Mouse (Mus musculus) left cerebral cortex, adult 11 months (tissue): ENCODE results near the gene Ppp2r5c.

Experiments used
- DNase-seq: peaks from one replicate; pipeline ENCODE4 v3.0.0; 2022; ENCODE audit warnings: low spot score

The Ppp2r5c gene

DNA sequence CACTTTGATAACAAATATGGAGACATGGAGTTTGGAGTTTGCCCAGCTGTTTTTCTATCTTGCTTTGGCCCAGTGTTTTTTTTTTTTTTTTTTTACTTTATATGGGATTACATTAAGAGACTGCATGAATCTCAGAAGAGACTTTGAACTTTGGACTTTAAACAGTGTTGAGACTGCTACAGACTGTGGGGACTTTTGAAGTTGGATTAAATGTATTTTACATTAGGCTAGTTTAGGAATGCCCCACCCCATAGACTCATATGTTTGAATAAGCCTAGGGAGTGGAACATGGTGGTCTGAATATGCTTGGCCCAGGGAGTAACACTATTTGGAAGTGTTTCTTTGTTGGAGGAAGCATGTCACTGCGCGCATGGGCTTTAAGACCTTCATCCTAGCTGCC is 4.7 kb upstream of the Ppp2r5c start:
- no peak for DNase-seq

DNA sequence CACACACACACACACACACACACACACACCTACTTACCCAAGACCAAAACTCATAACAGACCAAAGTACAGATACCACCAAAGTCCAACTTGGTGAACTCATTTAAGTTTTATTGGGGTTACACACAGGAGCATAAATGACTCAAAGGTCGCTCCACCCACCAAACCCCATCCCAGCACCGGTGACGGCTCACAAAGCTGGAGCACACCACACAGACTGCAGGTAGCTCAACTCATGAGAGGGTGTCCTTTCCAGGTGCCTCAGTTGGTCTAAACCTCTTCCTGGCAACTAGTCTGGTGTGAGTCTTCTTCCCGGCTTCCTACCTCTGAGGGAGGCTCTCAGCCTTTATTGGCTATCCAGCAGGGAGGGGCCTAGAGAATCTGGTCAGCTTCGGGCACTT is 2.4 kb upstream of the Ppp2r5c start:
- DNase-seq, result no peak

DNA sequence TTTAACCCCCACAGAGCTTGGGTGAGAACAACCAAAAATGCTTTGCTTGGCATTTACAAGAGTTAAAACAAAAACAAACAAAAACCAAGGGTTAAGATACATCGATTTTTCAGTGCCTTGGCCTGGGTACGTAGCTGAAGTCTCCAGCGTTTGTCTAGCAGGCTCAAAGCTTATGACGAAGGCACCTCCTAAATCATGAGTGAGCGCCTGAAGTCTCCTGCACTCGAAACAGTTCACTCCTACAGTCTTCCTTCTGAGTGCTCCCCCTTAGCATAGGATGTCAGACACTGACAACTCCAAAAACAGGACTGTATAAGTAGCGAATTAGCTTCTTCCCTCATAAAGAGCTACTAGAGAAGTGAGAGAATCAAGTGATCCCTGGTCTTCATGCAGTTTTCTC is 1.1 kb upstream of the Ppp2r5c start:
- DNase-seq, result no peak

DNA sequence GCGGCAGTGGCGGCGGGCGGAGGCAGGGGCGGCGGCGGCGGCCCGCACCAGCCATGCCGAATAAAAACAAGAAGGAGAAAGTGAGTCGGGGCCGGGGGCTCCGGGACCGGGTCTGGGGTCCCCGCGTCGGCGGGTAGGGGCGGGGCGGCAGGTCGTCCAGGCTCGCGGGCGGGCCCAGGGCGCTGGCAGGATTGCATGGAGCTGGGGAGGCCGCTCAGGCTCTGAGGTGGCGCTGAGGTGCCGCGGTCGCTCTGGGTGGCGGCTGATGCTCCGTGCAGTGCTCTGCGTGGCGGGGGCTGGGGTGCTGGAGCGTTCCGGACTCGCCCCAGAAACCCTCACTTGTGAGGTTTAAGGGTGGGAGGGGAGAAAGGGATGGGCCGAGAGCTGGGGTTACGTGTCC is 386 bp downstream of the Ppp2r5c start:
- DNase-seq, result no peak

DNA sequence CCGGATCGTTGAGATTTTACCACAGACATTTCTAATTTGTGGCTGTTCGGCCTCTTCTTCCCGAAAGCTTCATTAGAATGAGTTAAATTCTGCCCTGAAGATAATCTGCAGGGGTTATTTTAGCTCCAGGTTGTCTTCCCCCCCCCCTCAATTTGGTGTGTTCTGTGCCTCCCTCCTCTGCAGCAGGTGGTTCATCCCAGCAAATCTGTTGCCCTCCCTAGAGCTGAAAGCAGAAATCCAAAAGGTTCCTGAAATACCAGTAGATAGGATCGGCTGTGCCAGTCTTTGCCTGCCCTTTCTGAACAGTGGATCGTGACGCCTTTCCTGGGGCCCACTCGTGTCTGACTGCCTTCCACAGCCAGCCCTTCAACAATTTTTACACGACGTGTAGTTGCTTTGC is 1.8 kb downstream of the Ppp2r5c start:
- DNase-seq, result no peak

DNA sequence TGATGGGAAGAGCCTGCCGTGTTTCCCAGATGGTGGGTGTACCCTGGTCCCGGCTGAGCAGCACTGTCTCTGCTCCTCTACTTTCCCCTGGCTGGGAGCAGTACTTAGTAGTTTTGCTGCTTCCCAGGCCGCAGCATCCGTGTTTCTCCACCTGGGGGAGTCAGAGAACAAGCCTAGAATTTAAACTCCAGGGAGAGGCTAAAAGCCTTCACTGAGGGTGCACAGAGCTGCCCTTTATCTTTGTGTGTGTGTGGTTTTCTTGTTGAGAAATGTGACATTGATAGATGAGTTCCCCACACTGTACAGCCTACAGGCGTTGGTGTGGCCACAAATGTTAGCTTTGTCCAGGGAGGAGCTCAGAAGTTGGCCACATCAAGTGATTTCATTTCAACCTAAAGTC is 7.3 kb downstream of the Ppp2r5c start:
- DNase-seq, result no peak

DNA sequence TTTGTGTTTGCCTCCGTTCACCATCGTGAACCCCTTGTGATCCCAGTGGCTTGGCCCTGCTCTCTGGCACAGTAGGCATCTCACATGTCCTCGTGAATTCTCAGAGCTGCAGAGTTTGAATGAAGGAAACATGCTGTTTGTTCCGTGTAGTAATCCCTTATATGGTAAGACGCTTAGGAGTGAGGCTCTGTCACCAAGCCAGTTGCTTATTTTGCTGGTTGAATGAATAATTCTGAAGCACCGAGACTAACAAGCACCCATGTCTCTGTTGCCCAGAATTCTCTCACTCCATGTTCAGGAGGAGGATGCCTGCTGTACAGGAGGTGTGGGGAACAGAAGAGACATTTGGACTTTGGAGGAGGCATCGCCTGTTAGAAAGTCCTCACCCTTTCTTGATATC is 9.1 kb downstream of the Ppp2r5c start:
- DNase-seq, result no peak

DNA sequence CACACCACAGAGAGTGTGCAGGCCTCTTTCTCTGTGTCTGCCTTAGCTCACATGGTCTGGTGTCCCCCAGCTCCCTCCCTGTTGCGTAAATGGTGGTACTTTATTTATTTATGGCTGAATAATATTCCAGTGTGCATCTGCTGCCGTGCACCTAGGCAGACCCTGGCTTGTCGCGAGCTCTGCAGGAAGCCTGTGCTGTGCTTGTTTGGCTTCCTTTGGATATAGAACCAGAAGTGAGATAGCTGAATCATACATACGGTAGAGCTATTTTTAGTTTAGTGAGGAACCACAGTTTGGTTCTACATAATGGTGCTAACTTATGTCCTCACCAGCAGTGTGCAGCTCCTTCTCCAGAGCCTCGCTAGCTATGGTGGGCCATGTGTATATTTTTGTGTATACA is 11.7 kb downstream of the Ppp2r5c start:
- DNase-seq, result peak; percentile 41

DNA sequence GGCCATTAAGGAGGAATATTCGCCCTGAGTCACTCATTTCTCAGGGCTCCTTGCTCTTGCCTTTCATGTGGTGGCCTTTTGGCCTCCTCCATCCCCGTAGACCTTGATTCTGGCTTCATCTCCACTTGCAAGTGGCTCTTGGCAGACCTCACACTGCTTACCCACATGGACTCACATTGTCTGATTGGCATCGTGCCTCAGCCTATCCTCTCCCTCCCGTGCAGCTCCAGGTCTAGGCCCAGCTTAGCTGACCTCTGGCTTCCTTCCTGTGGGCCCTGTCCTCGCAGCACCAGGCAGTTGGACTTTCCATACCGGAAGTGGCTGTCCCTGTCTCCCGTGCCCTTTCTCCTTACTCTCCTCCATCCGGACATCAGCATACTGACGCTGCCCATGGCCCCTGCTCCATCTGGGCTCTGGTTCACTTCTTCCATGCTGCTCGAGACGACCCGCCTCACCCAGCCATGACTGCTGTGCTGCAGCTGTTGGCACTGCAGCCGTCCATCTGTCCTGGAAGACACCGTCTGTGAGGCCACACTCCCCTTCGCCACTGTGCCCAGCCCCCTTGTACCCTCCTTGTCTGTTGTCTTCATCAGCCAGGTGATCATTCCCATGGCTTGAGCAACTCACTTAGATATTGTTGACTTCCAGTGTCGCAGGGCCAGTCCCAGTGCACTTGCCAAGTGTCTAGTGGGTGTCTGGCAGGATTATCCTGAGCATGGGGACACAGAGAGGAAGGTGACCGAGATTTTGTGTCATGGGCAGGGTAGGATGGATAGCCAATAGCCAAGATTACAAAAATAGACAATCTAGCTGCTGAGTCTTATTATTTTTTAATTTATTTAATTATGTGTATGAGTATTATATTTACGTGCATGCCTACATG is 13.7 kb downstream of the Ppp2r5c start:
- DNase-seq, result no peak

DNA sequence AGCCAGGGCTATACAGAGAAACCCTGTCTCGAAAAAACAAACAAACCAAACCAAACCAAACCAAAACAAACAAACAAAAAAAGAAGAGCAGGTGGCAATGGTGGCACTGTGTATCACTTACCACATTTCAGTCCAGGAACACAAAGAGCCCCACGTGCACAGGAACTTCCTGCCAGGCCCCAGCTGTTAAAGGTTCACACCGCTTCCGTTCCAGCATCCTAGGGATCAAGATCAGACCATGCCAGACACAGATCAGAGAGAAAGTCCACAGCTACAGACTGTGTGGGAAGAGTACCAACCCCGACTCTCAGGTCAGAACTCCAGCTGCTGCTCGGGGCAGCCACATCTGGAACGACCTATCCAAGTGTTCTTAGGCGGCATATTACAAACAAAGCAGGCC is 16.8 kb downstream of the Ppp2r5c start:
- no peak for DNase-seq

DNA sequence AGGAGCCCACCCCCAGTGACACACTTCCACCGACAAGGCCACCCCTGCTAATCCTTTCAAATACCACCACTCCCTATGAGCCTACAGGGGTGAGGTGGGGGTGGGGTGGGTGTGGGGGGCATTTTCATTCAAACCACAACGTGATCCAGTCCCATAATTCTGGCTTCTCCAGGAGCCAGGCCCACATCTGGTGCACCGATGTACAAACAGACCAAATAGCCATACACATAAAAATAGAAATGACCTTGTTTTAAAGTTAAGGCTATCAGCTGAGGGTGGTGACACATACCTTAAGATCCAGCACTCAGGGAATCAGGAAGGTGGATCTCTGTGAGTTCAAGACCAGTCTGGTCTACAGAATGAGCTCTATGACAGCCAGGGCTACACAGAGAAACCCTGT is 24.5 kb downstream of the Ppp2r5c start:
- no peak for DNase-seq

DNA sequence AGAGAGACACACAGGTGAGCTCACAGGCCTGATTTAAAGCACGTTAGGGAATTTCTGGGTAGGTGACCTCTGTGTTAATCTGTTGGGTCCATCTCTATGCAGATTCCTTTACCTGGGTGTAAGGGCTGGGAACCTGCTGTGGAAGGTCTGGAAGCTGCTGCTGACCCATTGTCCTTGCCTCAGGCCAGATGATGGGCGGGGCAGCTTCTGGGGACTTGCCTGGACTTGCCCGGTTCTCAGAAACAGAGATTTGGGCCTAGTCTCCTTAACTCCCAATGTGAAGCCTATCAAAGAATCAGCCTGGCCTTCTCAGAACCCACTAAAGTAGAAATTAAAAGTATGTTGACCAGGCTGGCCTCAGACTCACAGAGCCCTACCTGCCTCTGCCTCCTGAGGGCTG is 25.3 kb downstream of the Ppp2r5c start:
- DNase-seq, result no peak

DNA sequence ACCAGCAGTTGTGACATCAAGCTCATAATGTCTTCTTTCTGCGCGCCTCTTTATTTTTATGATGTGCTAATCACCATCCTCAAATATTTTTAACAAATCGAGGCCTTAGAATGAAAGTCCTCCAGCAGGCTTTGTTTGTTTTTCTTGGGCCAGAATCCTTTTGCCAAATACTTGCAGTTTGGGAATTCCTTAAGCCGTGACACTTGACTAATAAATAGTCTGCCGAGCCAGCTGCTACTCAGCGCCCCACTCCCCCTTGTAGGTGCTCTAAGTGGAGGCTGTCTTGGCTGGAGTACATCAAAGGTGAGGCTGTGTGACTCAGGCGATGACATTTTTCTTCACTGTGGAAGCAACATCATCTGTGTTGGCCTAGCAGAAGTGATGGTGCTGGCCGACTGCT is 27.6 kb downstream of the Ppp2r5c start:
- DNase-seq, result no peak

DNA sequence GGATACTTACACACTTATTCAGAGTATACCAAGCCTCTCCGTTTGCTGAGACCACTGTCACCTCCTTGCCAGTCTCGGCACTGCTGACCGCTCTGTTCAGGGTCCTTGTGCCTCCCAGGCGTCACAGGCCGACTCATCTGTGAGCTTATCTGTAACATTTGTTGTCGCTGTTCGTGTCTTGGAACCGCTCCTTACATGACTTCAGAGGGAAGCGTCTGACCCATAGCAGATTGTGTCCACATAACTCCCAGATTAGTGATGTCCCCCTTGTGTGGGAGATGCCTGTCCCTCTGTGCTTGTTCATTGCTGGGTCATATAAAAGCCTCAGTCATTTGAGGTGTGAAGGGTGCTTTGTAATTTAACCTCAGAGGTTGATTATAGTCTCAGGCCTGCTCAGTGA is 29.6 kb downstream of the Ppp2r5c start:
- no peak for DNase-seq

DNA sequence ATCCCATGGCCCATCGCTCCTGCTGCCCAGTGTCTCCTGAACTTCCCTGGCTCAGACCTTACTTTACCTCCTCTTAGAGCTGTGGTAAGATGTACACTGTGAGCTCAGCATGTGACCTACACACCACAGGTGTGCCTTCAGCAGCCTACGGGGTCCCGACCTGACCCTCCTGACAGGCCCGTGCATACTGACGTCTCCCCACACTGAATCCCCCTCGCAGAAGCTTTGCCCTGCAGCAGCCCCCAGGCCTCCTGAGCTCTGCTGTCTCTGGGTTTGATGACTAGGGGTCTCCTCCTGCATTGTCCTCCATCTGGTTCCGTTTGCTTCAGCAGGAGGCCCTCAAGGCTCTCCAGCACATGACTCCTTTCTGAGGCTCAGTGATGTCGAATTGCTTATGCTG is 31.0 kb downstream of the Ppp2r5c start:
- no peak for DNase-seq

DNA sequence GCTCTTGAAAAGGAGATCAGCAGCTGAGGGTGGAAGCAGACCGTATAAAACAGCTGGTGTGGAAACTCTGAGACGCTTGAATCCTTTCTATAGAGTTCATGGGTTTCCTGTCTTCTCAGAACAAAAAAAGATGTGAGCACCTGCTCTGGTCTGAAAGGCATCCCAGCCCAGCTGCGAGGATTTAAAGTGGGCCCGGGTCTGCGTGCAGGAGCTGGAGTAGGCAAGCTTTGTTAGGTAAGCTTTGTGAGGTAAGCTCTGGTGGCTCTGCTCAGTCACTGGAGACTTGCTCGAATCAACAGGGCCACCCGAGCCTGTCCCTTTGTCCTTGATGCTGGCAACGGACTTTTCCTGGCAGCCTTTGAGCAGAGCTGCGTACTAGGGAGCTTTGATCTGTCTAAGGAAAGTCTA is 31.7 kb downstream of the Ppp2r5c start:
- no peak for DNase-seq

DNA sequence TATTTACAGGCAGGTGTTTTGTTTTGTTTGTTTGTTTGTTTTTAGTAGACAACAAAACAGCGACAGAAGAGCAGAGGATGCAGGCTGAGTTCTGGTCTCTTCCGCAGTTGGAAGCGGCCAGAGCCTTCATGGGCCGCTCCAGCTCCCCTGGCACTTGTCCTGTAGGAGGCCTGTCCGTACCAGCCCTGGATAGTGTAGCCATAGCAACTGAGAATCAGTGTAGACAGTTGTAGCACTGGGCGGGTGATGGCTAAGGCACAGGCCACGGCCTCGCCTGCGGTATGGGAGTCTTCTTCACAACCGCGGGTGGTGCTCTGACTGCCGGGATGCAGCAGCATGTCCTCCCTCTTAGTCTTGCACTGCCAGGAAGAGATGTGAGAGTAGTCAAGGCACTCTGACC is 32.3 kb downstream of the Ppp2r5c start:
- no peak for DNase-seq

DNA sequence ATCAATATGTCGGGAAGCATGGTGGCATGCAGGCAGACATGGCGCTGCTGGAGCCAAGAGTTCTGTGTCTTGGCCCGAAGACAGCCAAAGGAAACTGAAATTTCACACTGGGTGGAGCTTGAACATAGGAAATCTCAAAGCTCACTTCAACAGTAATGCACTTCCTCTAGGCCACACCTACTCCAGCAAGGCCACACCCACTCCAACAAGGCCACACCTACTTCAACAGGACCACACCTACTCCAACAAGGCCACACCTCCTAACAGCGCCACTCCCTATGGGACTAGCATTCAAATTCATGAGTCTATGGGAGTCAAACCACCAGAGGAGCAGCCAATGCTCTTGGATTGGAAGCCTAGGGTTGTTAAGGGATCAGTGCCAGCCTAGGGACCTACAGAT is 33.8 kb downstream of the Ppp2r5c start:
- DNase-seq, result no peak

DNA sequence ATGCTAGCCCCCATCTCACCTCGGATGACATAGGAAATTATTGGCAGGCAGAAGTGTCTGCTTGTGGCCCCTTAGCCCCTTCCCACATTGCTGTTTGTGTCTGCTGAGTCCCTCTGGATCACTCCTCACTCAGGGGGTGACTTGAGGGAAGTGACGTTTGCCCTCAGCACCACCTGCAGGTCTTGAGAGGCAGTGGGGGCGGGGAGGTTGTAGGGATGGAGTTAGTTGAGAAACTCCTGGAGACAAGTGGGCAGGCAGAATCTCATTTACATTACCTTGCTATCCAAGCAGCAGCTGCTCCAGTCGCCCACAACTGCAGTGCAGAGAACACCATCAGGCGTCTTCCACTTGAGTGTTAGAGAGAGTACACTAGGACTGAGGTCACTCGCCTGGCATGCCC is 36.8 kb downstream of the Ppp2r5c start:
- DNase-seq, result no peak

DNA sequence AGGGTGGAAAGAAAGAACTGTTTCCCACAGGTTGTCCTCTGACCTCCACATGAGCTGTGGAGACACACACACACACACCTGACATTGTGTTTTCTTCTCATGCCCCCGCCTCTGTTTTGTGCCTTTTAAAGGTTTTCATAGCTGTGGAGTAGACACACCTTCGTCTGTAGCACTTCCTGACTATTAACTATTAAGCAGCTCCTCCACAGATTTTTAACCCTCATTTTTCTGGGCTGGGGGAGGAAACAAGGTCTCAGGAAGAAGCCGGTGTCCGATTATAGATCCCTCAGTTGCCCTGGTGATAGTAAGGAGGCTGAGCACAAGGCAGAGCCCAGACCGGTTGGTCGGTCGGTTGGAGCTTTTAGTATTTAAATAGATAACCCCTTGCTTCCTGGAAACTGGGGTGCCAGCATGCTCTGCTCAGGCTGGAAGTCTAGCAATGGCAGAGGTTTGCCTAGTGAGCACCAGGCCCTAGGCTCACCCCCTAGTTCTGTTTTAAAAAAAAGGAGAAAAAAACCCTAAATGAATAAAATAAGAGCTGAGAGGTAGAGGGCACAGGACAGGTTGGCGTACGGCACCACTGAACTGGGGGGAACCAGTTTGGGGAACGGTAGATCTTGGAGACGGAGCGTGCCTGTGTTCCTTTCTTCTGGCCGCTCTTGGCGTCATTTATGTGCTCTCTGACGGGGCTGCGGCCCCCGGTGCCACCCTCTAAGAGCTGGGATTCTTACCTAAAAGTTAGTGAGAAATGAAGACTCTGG is 38.1 kb downstream of the Ppp2r5c start:
- no peak for DNase-seq

DNA sequence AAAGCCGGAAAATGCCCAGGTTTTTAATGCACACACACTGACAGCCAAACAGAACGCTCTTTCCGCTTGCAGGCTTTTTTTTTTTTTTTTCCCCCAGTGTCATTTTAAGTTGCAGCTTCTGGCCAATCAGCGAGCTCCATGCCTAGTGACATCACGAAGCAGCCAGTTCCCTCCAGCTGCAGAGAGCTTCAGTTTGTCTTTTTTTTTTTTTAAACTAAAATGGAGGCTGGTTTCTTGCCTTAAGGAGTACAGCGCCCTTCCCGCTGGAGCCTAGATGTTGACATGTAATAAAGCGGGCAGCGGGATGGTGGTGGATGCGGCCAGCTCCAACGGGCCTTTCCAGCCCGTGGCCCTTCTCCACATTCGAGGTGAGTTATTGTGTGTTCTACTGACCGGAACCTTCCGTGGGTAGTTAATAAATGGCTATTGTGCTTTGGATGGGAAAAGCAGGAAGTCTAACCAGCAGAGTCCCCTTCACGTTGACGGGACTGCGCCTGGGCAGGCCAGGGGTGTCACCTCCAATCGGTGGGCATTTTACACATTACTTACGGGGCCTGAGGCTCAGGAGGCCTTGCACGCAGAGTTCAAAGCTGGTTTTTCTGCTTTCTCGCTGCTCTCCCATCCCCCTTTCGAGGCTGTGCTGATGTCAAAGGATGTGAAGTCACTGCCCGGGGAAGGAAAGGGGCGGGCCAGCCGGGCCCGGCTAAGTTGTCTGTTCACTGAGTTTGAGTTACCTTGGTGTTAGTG is 38.8 kb downstream of the Ppp2r5c start:
- peak; percentile 79 for DNase-seq

DNA sequence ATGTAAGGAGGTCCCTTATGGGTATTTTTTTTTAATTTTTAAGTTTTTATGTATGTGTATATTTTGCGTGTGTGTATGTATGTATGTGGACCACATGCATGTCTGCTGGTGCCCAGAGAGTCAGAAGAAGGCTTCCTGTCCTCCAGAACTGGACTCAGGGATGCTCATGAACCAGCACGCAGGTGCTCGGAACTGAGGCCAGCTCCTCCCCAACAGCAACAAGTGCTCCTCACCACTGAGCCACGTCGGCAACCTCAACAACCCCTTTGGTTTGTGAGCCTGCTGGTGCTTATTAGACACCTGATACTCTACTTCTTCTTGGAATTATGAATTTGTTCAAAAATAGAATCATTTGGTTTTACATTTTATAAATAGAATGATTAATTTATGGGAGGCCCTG is 39.9 kb downstream of the Ppp2r5c start:
- DNase-seq, result no peak

DNA sequence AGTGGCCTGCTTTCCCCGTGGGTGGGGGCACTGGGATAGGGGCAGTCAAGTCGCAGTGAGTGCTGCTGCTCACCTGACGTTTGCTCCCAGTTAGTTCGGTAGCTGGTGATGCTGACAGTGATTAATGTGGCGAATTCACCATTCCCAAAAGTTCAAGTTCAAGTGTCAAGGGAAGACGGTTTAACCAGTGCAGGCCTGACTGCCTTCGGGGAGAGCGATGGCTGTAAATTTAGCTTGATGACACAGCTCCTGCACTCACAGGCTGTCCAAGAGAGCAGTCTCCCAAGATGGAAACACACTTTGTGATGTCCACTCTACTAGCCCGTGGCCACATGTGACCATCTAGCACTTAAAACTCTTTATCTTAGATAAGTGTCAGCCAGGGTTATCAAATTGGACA is 41.1 kb downstream of the Ppp2r5c start:
- no peak for DNase-seq
